Mouse (Mus musculus) ES-Bruce4 (cell line): Measurements from ENCODE around the gene Tenm3.

Experiments used
- EP300 ChIP-seq: IDR thresholded peaks from 2 replicates; pipeline ENCODE4 v1.6.1; 2011; ENCODE audit warnings: low read depth, low read length; ENCODE audit not compliant: insufficient read depth
- POLR2A ChIP-seq: IDR thresholded peaks from one replicate; pipeline ENCODE4 v1.8.1; 2011; ENCODE audit warnings: low read length; ENCODE audit not compliant: insufficient read depth

- TF ChIP-seq EP300, result no peak
- no peak for TF ChIP-seq POLR2A
These were observed 206.8 kb downstream of the Tenm3 start for GRCm38 (mm10) chr8:48636979-48637378.
